Mouse (Mus musculus): ENCODE measurements around the gene Hp1bp3. TPM values are rescaled to one million over a fixed set of nuclear protein-coding genes. Genes with fewer than 3 reads are reported as not detected.

Gene Hp1bp3
- polyA plus RNA-seq, 1 experiment from 2014 or later = 218 TPM

GRCm38 (mm10) chr4:138272011-138272997, 56.2 kb downstream of the Hp1bp3 start:
- Histone ChIP-seq H3K9ac (no peak overlapping the region), H3K9me3 (no peaks in the 10 kb centered on the region), H3K4me3 (no peak overlapping the region), H3K36me3 (no peaks in the 10 kb centered on the region), H3K4me2 (no peak overlapping the region), H3K27me3 (no peaks in the 10 kb centered on the region), H3K4me1 (0 out of 2 replicates have a peak, but pooled peaks cover 3% of the 10 kb centered on the region), H3K27ac (no peak overlapping the region)
- 66% methylated on average over 14 of the region's 14 CpGs for WGBS
- ATAC-seq (ENCODE audit: insufficient number of reproducible peaks, insufficient read depth, low FRiP score, low TSS enrichment, low read depth) = no peak

DNA sequence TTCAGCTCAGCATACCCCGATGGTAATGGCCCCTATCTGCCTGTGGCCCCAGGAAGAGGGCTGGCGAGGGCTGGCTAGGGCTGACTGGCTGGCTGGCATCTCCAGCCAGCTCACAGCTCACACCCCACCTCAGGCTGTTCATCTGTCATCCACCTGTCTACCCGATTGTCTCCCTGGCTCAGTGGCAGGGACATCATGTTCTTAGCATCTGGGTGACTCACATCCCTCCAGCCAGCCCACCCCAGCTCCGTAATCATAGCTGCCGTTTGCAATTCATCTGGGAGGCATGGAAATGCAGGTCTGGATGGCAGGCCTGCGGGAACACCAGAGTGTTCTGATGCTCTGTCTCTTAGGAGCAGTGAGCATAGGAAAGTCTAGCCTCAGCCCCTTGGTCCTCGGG, 62.2 kb downstream of the Hp1bp3 start:
- H3K36me3 ChIP-seq = no peaks in the 10 kb centered on the region
- 73% methylated on average over 7 of the region's 7 CpGs for WGBS
- no peak for ATAC-seq (ENCODE audit: insufficient number of reproducible peaks, insufficient read depth, low FRiP score, low TSS enrichment, low read depth)

GRCm38 (mm10) chr4:138282834-138283233, 66.7 kb downstream of the Hp1bp3 start:
- Histone ChIP-seq H3K36me3 (no peaks in the 10 kb centered on the region), H3K9me3 (0 out of 2 replicates have a peak, but pooled peaks cover 3% of the 10 kb centered on the region), H3K27ac (no peak overlapping the region), H3K4me1 (no peaks in the 10 kb centered on the region), H3K27me3 (0 out of 2 replicates have a peak, but pooled peaks cover 5% of the 10 kb centered on the region), H3K9ac (no peak overlapping the region), H3K4me3 (no peak overlapping the region), H3K4me2 (no peak overlapping the region)
- no peak for ATAC-seq (ENCODE audit: insufficient number of reproducible peaks, insufficient read depth, low FRiP score, low TSS enrichment, low read depth)
- 26% methylated on average over 4 of the region's 4 CpGs for WGBS

More for the DNA sequence above, 62.2 kb downstream of the Hp1bp3 start:
- Histone ChIP-seq H3K9ac (no peak overlapping the region), H3K4me1 (no peaks in the 10 kb centered on the region), H3K9me3 (no peaks in the 10 kb centered on the region), H3K4me2 (no peak overlapping the region), H3K27ac (no peak overlapping the region), H3K27me3 (no peaks in the 10 kb centered on the region), H3K4me3 (no peak overlapping the region)

DNA sequence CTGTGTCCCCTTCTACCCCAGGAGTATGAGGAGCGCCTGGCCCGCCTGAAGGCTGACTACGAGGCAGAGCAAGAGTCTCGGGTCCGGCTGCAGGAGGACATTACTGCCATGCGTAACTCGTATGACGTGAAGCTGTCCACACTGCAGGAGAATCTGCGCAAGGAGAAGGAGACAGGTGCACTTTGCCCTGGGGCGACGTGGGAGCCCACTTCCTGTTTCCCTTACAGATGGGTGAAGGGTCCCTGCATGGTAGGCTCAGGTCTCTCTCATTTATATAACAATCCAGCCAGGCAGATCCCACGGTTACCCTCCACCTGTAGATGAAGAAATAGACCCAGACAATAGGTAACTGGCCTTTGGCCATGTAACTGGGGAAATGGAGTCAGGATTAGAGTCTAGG, 70.3 kb downstream of the Hp1bp3 start:
- H3K9ac ChIP-seq = no peak overlapping the region
- H3K9me3 ChIP-seq = 0 out of 2 replicates have a peak, but pooled peaks cover 3% of the 10 kb centered on the region
- no peak overlapping the region for H3K27ac ChIP-seq
- 83% methylated on average over 12 of the region's 12 CpGs for WGBS
- H3K36me3 ChIP-seq = no peaks in the 10 kb centered on the region
- no peak for ATAC-seq (ENCODE audit: insufficient number of reproducible peaks, insufficient read depth, low FRiP score, low TSS enrichment, low read depth)
- H3K4me3 ChIP-seq = no peak overlapping the region
- 0 out of 2 replicates have a peak, but pooled peaks cover 5% of the 10 kb centered on the region for H3K27me3 ChIP-seq
- H3K4me1 ChIP-seq = no peaks in the 10 kb centered on the region
- H3K4me2 ChIP-seq = no peak overlapping the region

DNA sequence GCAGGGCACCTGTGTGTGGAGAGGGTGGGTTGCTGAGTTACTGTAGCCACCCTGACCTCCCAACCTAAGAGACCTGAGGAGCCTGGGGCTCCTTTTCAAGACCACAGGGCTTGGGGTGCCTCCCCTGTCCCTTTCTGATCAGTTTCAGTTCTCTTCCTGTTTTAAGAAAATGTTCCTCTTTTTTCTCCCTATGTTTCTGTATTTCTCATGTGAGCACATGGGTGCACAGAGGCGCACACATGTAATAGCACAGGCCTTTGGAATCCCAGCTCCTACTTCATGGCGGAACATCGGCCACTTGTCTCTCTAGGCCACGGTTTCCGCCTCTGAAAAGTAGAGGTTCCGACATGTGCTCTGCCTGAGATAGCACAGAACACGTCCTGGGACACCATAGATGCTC, 72.6 kb downstream of the Hp1bp3 start:
- H3K36me3 ChIP-seq = no peaks in the 10 kb centered on the region
- 0 out of 2 replicates have a peak, but pooled peaks cover 5% of the 10 kb centered on the region for H3K27me3 ChIP-seq
- no peak for ATAC-seq (ENCODE audit: insufficient number of reproducible peaks, insufficient read depth, low FRiP score, low TSS enrichment, low read depth)
- H3K4me1 ChIP-seq = no peaks in the 10 kb centered on the region
- no peak overlapping the region for H3K27ac ChIP-seq
- no peak overlapping the region for H3K9ac ChIP-seq
- 78% methylated on average over 7 of the region's 7 CpGs for WGBS
- H3K4me2 ChIP-seq = no peak overlapping the region
- no peak overlapping the region for H3K4me3 ChIP-seq
- 0 out of 2 replicates have a peak, but pooled peaks cover 3% of the 10 kb centered on the region for H3K9me3 ChIP-seq

DNA sequence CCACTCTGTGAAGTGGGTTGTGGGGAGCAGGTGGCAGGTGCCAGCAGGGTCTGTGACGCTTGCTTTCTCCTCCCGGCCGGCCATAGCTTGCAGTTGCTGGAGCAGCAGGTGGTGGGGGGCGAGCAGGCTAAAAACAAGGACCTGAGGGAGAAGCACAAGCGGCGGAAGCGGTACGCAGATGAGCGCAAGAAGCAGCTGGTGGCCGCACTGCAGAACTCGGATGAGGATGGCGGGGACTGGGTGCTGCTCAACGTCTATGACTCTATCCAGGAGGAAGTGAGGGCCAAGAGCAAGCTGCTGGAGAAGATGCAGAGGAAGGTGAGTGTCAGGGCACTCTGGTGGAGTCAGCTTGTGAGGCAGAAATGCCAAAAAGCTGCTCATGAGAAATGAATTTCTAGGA, 75.9 kb downstream of the Hp1bp3 start:
- WGBS = 91% methylated on average over 13 of the region's 13 CpGs
- H3K9me3 ChIP-seq = no peaks in the 10 kb centered on the region
- H3K4me2 ChIP-seq = no peak overlapping the region
- 0 out of 2 replicates have a peak, but pooled peaks cover 5% of the 10 kb centered on the region for H3K27me3 ChIP-seq
- no peak overlapping the region for H3K4me3 ChIP-seq
- H3K4me1 ChIP-seq = no peaks in the 10 kb centered on the region
- no peak overlapping the region for H3K27ac ChIP-seq
- H3K9ac ChIP-seq = no peak overlapping the region
- no peak for ATAC-seq (ENCODE audit: insufficient number of reproducible peaks, insufficient read depth, low FRiP score, low TSS enrichment, low read depth)
- H3K36me3 ChIP-seq = no peaks in the 10 kb centered on the region

- Histone ChIP-seq H3K4me3 (no peak overlapping the region), H3K27ac (no peak overlapping the region), H3K4me2 (no peak overlapping the region), H3K9me3 (no peaks in the 10 kb centered on the region), H3K36me3 (no peaks in the 10 kb centered on the region), H3K4me1 (no peaks in the 10 kb centered on the region), H3K9ac (no peak overlapping the region), H3K27me3 (no peaks in the 10 kb centered on the region)
- WGBS = 79% methylated on average over 18 of the region's 18 CpGs
- no peak for ATAC-seq (ENCODE audit: insufficient number of reproducible peaks, insufficient read depth, low FRiP score, low TSS enrichment, low read depth)
Observed at GRCm38 (mm10) chr4:138293261-138293948, 77.3 kb downstream of the Hp1bp3 start.

DNA sequence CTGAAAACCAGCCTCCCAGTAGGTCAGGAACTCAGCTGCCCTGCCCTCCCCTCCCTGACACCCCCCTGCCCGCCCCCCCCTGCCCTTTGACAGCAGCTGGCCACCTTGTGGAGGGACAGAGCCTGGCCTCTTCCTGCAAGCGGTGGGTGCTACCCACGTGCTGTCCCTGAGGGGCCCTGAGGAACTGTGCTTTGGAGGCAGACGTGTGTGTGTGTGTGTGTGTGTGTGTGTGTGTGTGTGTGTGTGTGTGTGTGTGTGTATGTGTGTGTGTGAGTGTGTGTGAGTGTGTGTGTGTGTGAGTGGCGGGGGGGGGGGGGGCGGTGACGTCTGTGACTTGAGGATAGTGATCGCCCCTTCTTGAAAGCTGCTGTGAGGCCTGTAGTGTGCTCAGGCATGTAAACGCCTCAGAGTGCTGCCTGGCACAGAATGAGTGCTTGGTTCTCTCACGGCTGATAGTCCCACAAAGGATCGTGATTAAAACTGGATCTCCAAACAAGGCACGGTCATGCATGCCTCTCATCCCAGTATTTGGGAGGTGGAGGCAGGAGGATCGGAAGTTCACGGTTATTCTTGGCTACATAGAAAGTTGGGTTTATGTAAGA, 78.0 kb downstream of the Hp1bp3 start:
- Histone ChIP-seq H3K4me2 (no peak overlapping the region), H3K36me3 (no peaks in the 10 kb centered on the region), H3K9ac (no peak overlapping the region), H3K27ac (no peak overlapping the region), H3K4me1 (no peaks in the 10 kb centered on the region), H3K27me3 (no peaks in the 10 kb centered on the region), H3K4me3 (no peak overlapping the region), H3K9me3 (no peaks in the 10 kb centered on the region)
- no peak for ATAC-seq (ENCODE audit: insufficient number of reproducible peaks, insufficient read depth, low FRiP score, low TSS enrichment, low read depth)
- 76% methylated on average over 11 of the region's 14 CpGs for WGBS

Other genes starting within 250 kb of the Hp1bp3 start
- gene Eif4g3, start 223.3 kb upstream of the Hp1bp3 start, polyA plus RNA-seq (2015; fragmentation: Nextera tagmentation; extraction: Ambion mirVana) = 38.9 and 42.7 TPM in 2 replicates
- gene Sh2d5, start 34.1 kb downstream of the Hp1bp3 start, polyA plus RNA-seq (2015; fragmentation: Nextera tagmentation; extraction: Ambion mirVana) = 0.79 and 1.2 TPM in 2 replicates
- gene Kif17, start 34.1 kb downstream of the Hp1bp3 start, polyA plus RNA-seq (2015; fragmentation: Nextera tagmentation; extraction: Ambion mirVana) = 1.4 and 1.7 TPM in 2 replicates
- 317 and 321 TPM in 2 replicates for gene Ddost, start 88.4 kb downstream of the Hp1bp3 start, polyA plus RNA-seq (2015; fragmentation: Nextera tagmentation; extraction: Ambion mirVana)
- gene Pink1, start 110.0 kb downstream of the Hp1bp3 start, polyA plus RNA-seq (2015; fragmentation: Nextera tagmentation; extraction: Ambion mirVana) = 54.7 and 57.5 TPM in 2 replicates
- gene Cda, start 151.7 kb downstream of the Hp1bp3 start, polyA plus RNA-seq (2015; fragmentation: Nextera tagmentation; extraction: Ambion mirVana) = 4.1 and 6.5 TPM in 2 replicates
- 0.18 and 0.25 TPM in 2 replicates for gene Fam43b, start 180.2 kb downstream of the Hp1bp3 start, polyA plus RNA-seq (2015; fragmentation: Nextera tagmentation; extraction: Ambion mirVana)
- 15.3 and 19.1 TPM in 2 replicates for gene Mul1, start 218.4 kb downstream of the Hp1bp3 start, polyA plus RNA-seq (2015; fragmentation: Nextera tagmentation; extraction: Ambion mirVana)
- gene Camk2n1, start 238.0 kb downstream of the Hp1bp3 start, polyA plus RNA-seq (2015; fragmentation: Nextera tagmentation; extraction: Ambion mirVana) = 2.4 and 2.5 TPM in 2 replicates